Mouse (Mus musculus) spleen, adult 2 months (tissue): ENCODE results near the gene Nav2.

Source experiments
- CTCF ChIP-seq: fragments of 200-500 bp; IDR thresholded peaks from 2 replicates; pipeline ENCODE4 v1.5.1; 2011; ENCODE audit warnings: mild to moderate bottlenecking, inconsistent platforms; ENCODE audit not compliant: insufficient read depth, insufficient read length, insufficient replicate concordance; ENCODE audit errors: extremely low read depth
- POLR2A ChIP-seq: fragments of 200-500 bp; IDR thresholded peaks from 2 replicates; pipeline ENCODE4 v1.6.1; 2011; ENCODE audit warnings: low read depth, low read length, inconsistent platforms

DNA sequence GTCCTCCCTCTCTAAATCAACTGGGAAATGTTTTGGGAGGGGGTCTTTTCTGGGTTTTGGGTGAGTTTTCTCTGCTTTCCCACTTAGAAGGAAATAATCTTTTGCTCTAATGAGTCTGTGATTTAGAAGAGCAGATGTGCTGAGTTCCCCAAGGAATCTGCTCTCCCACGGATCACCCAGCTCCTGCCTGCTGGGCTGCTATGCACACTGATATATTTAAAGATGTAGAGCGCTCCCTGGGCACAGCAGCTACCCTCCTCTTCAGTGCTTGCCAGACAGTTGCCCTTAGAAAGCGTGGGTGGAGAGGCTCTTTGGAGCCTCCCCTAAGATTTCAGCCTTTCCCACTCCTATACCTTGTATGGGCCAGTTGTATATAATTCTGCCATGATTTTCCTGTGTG is 452.1 kb downstream of the Nav2 start:
- TF ChIP-seq CTCF (no peak), POLR2A (no peak)
